Mouse (Mus musculus) heart, postnatal 0 days (tissue): ENCODE data around the gene Hspa4.

ENCODE experiments used
- CTCF ChIP-seq: IDR thresholded peaks from 2 replicates; pipeline ENCODE4 v1.5.1; 2016; ENCODE audit warnings: antibody characterized with exemption, control low read depth, low read depth
- EP300 ChIP-seq: IDR thresholded peaks from 2 replicates; pipeline ENCODE4 v1.6.1; 2016; ENCODE audit warnings: antibody characterized with exemption, low read depth

GRCm38 (mm10) chr11:53314770-53315173, 14.5 kb upstream of the Hspa4 start:
- TF ChIP-seq CTCF, result no peak
- peak; percentile 28; the same call in 1 of the 2 replicates for TF ChIP-seq EP300
